Mouse (Mus musculus) WW6 (cell line): ENCODE measurements around the gene Cdc42ep5.

Experiments
- DNase-seq: peaks from one replicate; pipeline ENCODE4 v3.0.0-alpha.2; 2013; ENCODE audit warnings: low read depth, low spot score

Cdc42ep5 gene

GRCm38 (mm10) chr7:4126992-4127785, 37.5 kb downstream of the Cdc42ep5 start:
- no peak for DNase-seq

GRCm38 (mm10) chr7:4125306-4125705, 39.4 kb downstream of the Cdc42ep5 start:
- no peak for DNase-seq

GRCm38 (mm10) chr7:4124856-4125255, 39.8 kb downstream of the Cdc42ep5 start:
- no peak for DNase-seq

- no peak for DNase-seq
Measured at GRCm38 (mm10) chr7:4124315-4124759, 40.3 kb downstream of the Cdc42ep5 start.

DNA sequence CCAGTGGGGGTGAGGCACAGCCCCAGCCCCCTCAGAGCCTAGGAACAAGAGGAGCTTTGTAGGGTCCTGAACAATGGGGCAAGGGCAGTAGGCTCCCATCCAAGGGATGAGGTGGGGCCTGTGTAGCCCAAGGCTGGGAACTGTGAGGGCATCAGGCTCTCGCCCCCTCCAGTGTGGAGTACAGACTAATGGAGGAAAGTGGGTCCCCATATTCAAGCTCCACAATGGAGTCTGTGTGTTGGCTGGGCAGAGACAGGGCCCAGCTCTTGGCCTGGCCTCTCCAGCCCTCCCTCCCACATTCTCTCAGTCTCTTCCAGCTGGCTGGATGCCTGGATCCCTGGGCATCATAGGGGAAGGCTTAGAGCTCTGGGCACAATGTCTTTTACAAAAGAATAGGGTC, 40.9 kb downstream of the Cdc42ep5 start:
- no peak for DNase-seq

DNA sequence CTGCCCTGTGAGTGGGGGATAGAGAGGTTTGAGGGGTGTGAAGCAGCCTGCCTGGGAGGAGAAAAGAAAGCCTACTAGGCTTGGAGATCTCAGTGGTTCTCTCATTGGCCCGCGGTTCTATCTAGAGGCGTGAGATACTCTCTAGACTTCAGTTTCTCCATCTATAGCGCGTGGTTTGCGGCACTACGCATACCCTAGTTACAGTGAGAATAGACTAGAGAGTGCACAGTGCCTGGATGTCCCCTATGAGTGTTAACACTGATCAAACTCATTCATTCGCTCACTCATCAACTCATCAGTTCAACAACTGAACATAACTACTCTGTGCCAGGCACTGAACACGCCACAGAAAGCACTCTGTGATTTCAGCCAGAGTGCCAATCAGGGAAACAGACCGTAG, 41.9 kb downstream of the Cdc42ep5 start:
- DNase-seq = no peak

DNA sequence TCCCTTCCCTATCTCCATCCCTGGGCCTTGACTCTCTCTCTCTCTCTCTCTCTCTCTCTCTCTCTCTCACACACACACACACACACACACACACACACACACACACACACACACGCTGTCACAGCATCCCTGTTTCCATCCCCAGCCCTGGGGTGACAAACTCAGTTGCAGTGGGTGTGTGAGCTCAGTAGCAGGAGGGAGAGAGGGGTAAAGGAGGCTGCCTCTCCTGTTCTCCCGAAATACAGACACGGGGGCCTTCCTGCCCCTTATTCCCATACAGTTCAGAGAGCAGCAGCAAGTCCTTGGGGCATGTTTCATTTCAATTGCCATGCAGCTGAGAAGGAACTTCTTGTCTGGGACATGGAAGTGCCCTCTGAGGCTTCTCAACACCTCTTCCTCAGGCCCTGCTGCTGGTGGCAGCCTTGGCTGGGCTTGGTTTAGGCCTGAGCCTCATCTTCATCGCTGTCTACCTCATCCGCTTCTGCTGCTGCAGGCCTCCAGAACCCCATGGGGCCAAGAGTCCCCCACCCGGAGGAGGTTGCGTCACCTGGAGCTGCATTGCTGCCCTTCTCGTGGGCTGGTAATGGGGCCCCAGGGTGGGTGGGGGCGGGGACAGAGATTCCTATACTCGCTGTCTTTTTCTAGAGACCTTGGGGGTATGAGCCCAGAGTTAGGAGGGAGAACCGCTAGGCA, 42.4 kb downstream of the Cdc42ep5 start:
- no peak for DNase-seq

GRCm38 (mm10) chr7:4119976-4120921, 44.4 kb downstream of the Cdc42ep5 start:
- DNase-seq = no peak

DNA sequence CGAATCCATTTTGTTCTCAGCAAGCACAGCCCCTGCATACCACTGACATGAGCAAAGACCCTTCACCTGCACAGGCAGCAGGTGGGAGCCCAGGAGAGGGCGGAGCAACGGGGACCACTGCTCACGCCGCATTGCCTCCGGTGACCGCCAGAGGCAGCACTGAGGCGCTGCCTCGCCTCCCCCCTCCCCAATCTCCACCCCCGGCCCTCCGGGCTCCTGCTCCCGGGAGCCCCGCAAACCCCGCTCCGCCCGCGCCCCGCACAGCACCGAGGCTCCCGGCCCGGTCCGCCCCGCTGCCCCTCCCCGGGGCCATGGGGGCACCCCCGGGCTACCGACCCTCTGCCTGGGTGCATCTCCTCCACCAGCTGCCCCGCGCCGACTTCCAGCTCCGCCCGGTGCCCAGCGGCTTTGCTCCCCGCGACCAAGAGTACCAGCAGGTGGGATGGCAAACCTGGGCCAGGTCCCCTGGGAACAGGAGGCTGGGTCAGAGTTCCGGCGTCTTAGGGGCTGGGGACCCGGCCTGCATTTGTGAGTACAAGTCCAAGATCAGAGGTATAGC, 45.2 kb downstream of the Cdc42ep5 start, which contains the start of gene Ttyh1:
Ttyh1 (plus strand) TSS at position 65 of the 559 bp plus-strand sequence.
- no peak for DNase-seq

- DNase-seq = no peak
Measured at GRCm38 (mm10) chr7:4117050-4117814, 47.4 kb downstream of the Cdc42ep5 start.

GRCm38 (mm10) chr7:4111766-4112165, 52.9 kb downstream of the Cdc42ep5 start:
- no peak for DNase-seq

GRCm38 (mm10) chr7:4103411-4103810, 61.2 kb downstream of the Cdc42ep5 start:
- no peak for DNase-seq
